Mouse (Mus musculus) heart, embryonic 15.5 days (tissue): ENCODE measurements around the gene Rab33a. TPM values are rescaled to one million over a fixed set of nuclear protein-coding genes. Genes with fewer than 3 reads are reported as not detected.
A peak's percentile ranks its signal among the peaks of the same experiment; 100 is the strongest.

Experiments used
- ATAC-seq: fragments of 200-750 bp; cut with Nextera tagmentation; replicated peaks from 2 replicates; pipeline ENCODE4 v1.8.0; 2017; ENCODE audit warnings: low read depth, moderate TSS enrichment; ENCODE audit not compliant: insufficient number of reproducible peaks, insufficient read depth, low FRiP score
- H3K27ac ChIP-seq: fragments of 300-500 bp; sonication (generic); 2 replicates; pipeline ENCODE4 v1.5.1; 2015; ENCODE audit warnings: mild to moderate bottlenecking, inconsistent platforms
- H3K27me3 ChIP-seq: fragments of 300-500 bp; sonication (generic); 2 replicates; pipeline ENCODE4 v1.6.1; 2015; ENCODE audit warnings: inconsistent platforms
- H3K36me3 ChIP-seq: fragments of 300-500 bp; sonication (generic); 2 replicates; pipeline ENCODE4 v1.6.1; 2015; ENCODE audit warnings: mild to moderate bottlenecking, inconsistent platforms
- H3K4me1 ChIP-seq: fragments of 300-500 bp; sonication (generic); replicated peaks from 2 replicates; pipeline ENCODE4 v1.6.1; 2015; ENCODE audit warnings: inconsistent platforms
- H3K4me2 ChIP-seq: fragments of 300-500 bp; sonication (generic); 2 replicates; pipeline ENCODE4 v1.6.1; 2015; ENCODE audit warnings: inconsistent platforms, mild to moderate bottlenecking, moderate library complexity
- H3K4me3 ChIP-seq: fragments of 300-500 bp; sonication (generic); 2 replicates; pipeline ENCODE4 v1.5.1; 2015; ENCODE audit warnings: mild to moderate bottlenecking, inconsistent platforms
- H3K9ac ChIP-seq: fragments of 300-500 bp; sonication (generic); 2 replicates; pipeline ENCODE4 v1.6.1; 2015; ENCODE audit warnings: mild to moderate bottlenecking, inconsistent platforms
- H3K9me3 ChIP-seq: fragments of 300-500 bp; sonication (generic); replicated peaks from 2 replicates; pipeline ENCODE4 v1.6.1; 2016; ENCODE audit warnings: inconsistent platforms
- WGBS: fragments of 180-500 bp; shearing (Covaris S2); methylation state at CpG from one replicate; pipeline ENCODE4 v1.1.7; 2015; ENCODE audit warnings: mixed read lengths; 5-methylcytosine and 5-hydroxymethylcytosine counted together
- polyA plus RNA-seq: library from polyadenylated mRNA; unstranded; fragments of >200 nt; fragmentation: Nextera tagmentation; extraction: Ambion mirVana; gene quantifications from 2 replicates; pipeline ENCODE4 v1.2.1, GENCODE M21; 2015

Gene Rab33a
- polyA plus RNA-seq, 1 experiment from 2014 or later: 5.0 TPM

DNA sequence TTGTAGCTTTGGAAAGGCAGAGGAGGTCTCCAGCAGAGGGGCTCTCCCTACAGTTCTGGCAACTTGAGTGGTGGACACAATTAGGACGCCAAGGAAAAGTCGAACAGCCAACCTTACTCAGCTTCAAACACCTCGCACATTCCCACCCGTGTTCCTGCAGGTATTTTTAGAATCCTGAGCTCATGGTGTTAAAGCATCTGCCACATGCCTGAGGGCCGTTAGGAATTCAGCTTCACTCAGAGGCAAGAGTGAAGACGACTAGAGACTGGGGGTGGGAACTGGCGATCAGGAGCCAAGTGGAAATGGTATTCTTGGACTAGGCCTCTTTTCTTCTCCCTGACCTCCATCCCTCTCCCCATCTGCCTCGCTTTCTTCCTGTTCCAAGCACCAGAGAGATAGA is 6.8 kb downstream of the Rab33a start:
- ATAC-seq: peak; percentile 31; the same call in 1 of the 2 replicates
- 0 out of 2 replicates have a peak, but pooled peaks cover 4% of the 10 kb centered on the region for H3K4me1 ChIP-seq
- 43% methylated on average over 8 of the region's 8 CpGs for WGBS
- no peaks in the 10 kb centered on the region for H3K27me3 ChIP-seq
- H3K36me3 ChIP-seq: no peaks in the 10 kb centered on the region
- no peak overlapping the region for H3K4me3 ChIP-seq
- H3K4me2 ChIP-seq: peak overlapping the region; percentile 18; the same call in 1 of the 2 replicates
- no peak overlapping the region for H3K9ac ChIP-seq
- no peaks in the 10 kb centered on the region for H3K9me3 ChIP-seq
- peak overlapping the region; percentile 51 for H3K27ac ChIP-seq

DNA sequence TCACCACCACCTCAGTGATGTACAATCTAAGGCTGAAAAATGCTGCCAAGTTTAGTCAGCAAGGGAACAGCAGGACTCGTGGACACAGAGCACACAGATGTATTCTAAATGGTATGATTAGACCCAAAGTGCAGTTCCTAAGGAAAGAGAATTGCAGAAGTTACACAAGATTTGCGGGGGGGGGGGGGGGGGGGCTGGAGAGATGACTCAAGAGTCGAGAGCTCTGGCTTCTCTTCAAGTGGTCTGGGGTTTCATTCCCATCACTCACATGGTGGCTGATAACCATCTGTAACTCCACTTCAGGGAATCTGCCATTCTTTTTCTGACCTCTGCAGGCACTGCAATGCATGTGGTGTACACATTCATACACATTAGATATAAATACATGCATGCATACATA is 7.3 kb downstream of the Rab33a start:
- Histone ChIP-seq H3K9me3 (no peaks in the 10 kb centered on the region), H3K9ac (no peak overlapping the region), H3K4me3 (no peak overlapping the region), H3K36me3 (no peaks in the 10 kb centered on the region), H3K27me3 (no peaks in the 10 kb centered on the region), H3K27ac (no peak overlapping the region), H3K4me1 (0 out of 2 replicates have a peak, but pooled peaks cover 4% of the 10 kb centered on the region), H3K4me2 (no peak overlapping the region)
- ATAC-seq: no peak
- WGBS: 56% methylated on average over 3 of the region's 3 CpGs

DNA sequence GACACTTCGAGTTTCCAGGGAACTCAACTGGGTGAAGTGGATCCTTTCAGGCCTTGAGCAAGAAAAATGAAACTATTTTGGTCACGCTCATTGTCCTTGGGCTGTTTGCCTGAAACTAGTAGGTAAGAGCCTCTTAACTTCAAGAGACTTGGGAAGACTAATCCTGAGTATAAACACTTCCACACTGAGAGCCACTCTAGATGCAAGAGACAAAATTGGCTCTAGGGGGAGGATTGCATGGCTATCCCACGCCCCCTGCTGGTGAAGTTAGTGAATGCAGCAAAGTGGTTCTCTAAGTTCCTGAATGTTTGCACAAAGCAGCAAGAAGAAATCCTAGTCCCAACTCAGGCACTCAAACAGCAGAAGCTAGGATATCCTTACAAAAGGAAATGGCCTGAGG is 13.1 kb downstream of the Rab33a start:
- no peaks in the 10 kb centered on the region for H3K36me3 ChIP-seq
- no peaks in the 10 kb centered on the region for H3K4me1 ChIP-seq
- H3K27ac ChIP-seq: no peak overlapping the region; the same call in 1 of the 2 replicates
- no peaks in the 10 kb centered on the region for H3K27me3 ChIP-seq
- no peaks in the 10 kb centered on the region for H3K9me3 ChIP-seq
- no peak overlapping the region for H3K4me3 ChIP-seq
- WGBS: 26% methylated on average over 3 of the region's 3 CpGs
- H3K9ac ChIP-seq: no peak overlapping the region
- no peak for ATAC-seq
- H3K4me2 ChIP-seq: peak overlapping the region; percentile 34; the same call in 1 of the 2 replicates

Other genes with a start within 250 kb of the Rab33a start
- gene Bcorl1, start 177.9 kb upstream of the Rab33a start, polyA plus RNA-seq: 3.1 and 4.2 TPM in 2 replicates
- 8.4 and 11.2 TPM in 2 replicates for gene Elf4, start 56.2 kb upstream of the Rab33a start, polyA plus RNA-seq
- gene Aifm1, start 5.7 kb upstream of the Rab33a start, polyA plus RNA-seq: 102 and 115 TPM in 2 replicates
- gene Zfp280c, start 75.2 kb downstream of the Rab33a start, polyA plus RNA-seq: 4.8 and 5.8 TPM in 2 replicates
- 6.6 and 8.7 TPM in 2 replicates for gene Slc25a14, start 104.1 kb downstream of the Rab33a start, polyA plus RNA-seq
- gene Gpr119, start 155.2 kb downstream of the Rab33a start, polyA plus RNA-seq: not detected in 2 replicates
- 9.8 and 14.5 TPM in 2 replicates for gene Rbmx2, start 175.7 kb downstream of the Rab33a start, polyA plus RNA-seq